Mouse (Mus musculus) cerebellum, adult 2 months (tissue): ENCODE results near the gene Atr.

Experiments
- CTCF ChIP-seq: fragments of 200-500 bp; IDR thresholded peaks from 2 replicates; pipeline ENCODE4 v1.5.1; 2011; ENCODE audit warnings: low read depth, mild to moderate bottlenecking, control low read depth, low read length, moderate library complexity, borderline replicate concordance; ENCODE audit not compliant: insufficient read depth
- POLR2A ChIP-seq: fragments of 200-500 bp; IDR thresholded peaks from 2 replicates; pipeline ENCODE4 v1.6.1; 2011; ENCODE audit warnings: low read length, control low read depth, borderline replicate concordance; ENCODE audit not compliant: insufficient read depth

DNA sequence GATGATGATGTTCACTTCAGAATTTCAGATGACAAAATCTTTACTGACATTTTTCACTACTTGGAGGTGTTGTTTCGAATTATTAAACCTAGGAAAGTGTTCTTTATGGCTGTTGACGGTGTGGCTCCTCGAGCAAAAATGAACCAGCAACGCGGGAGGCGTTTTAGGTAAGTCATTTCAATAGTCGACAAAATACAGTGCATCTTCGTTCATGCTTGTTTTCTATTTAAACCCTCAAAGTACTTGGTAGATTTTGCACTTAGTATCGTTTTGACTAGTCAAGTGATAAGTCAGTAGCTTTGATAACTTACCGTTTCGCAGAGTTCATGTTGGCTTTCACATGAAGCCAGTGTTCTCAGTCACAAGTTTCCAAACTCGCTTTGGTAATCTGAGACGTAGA lies 106.6 kb downstream of the Atr start:
- TF ChIP-seq CTCF = no peak
- no peak for TF ChIP-seq POLR2A
